Mouse (Mus musculus) liver, postnatal 0 days (tissue): ENCODE results near the gene Gm10447.

Experiments used
- CTCF ChIP-seq: sonication (generic); IDR thresholded peaks from 2 replicates; pipeline ENCODE4 v1.5.1; 2016; ENCODE audit warnings: antibody characterized with exemption, low read depth
- EP300 ChIP-seq: IDR thresholded peaks from 2 replicates; pipeline ENCODE4 v1.6.1; 2016; ENCODE audit warnings: antibody characterized with exemption, low read depth, mild to moderate bottlenecking

GRCm38 (mm10) chr11:53450070-53450705, 6.7 kb downstream of the Gm10447 start:
- TF ChIP-seq CTCF: no peak
- no peak for TF ChIP-seq EP300
